Comparison of ENCODE assay signal across 8 mouse cellular contexts in genomic region chr7:80025391-80026117, GRCm38 (mm10). TPM values are rescaled to one million over a fixed set of nuclear protein-coding genes. Genes with fewer than 3 reads are reported as not detected.
DNase-seq lines count a peak whose midpoint lies in the region; ATAC-seq and TF ChIP-seq lines count a peak whose summit lies in the region.

No protein-coding gene starts in this region.

- no peaks in the 10 kb centered on the region for H3K36me3 ChIP-seq in lung, embryonic 15.5 days
- no peaks in the 10 kb centered on the region for H3K36me3 ChIP-seq in hindbrain, postnatal 0 days (ENCODE audit: insufficient read depth, low read length)
- H3K36me3 ChIP-seq in myocyte (ENCODE audit: control insufficient read depth, insufficient read depth) = no peaks in the 10 kb centered on the region

- under 1% methylated on average over 28 of the region's 28 CpGs for WGBS in lung, embryonic 15.5 days
- WGBS in hindbrain, postnatal 0 days = under 1% methylated on average over 28 of the region's 28 CpGs

- H3ac ChIP-seq in myocyte (ENCODE audit: control insufficient read depth, insufficient read length) = peak overlapping the region; percentile 93

- no peak for TF ChIP-seq CTCF in hindbrain, postnatal 0 days (IDR thresholded peaks at IDR 0.05; ENCODE audit: low read depth)

- H3K79me2 ChIP-seq in myocyte (ENCODE audit: control insufficient read depth, insufficient read depth) = peaks cover 18% of the 10 kb centered on the region

- no peaks in the 10 kb centered on the region for H3K27me3 ChIP-seq in lung, embryonic 15.5 days
- H3K27me3 ChIP-seq in hindbrain, postnatal 0 days (ENCODE audit: insufficient read depth, low read length) = no peaks in the 10 kb centered on the region
- H3K27me3 ChIP-seq in myocyte (ENCODE audit: control insufficient read depth, insufficient read depth, insufficient read length) = no peaks in the 10 kb centered on the region

- no peaks in the 10 kb centered on the region for H3K9me3 ChIP-seq in lung, embryonic 15.5 days
- no peaks in the 10 kb centered on the region for H3K9me3 ChIP-seq in hindbrain, postnatal 0 days (ENCODE audit: low read length)

- DNase-seq in adrenal gland, postnatal 14 days = peak; percentile 49
- no peak for DNase-seq in adrenal gland, postnatal 10 days
- no peak for DNase-seq in lung, postnatal 36 days
- DNase-seq in hindbrain, postnatal 0 days (ENCODE audit: low spot score) = peak; percentile 10
- DNase-seq in frontal cortex, postnatal 10 days (ENCODE audit: low spot score in 2 of 2) = no peak
- no peak for DNase-seq in layer of hippocampus, postnatal 25 days (ENCODE audit: extremely low spot score in 1 of 2, low spot score in 1 of 2)

- H3K9ac ChIP-seq in lung, embryonic 15.5 days = peak overlapping the region; percentile 86
- peak overlapping the region; percentile 93 for H3K9ac ChIP-seq in hindbrain, postnatal 0 days (replicated peaks; ENCODE audit: low read length)

- H3K27ac ChIP-seq in lung, embryonic 15.5 days = peak overlapping the region; percentile 100
- H3K27ac ChIP-seq in hindbrain, postnatal 0 days = peak overlapping the region; percentile 95

- peak overlapping the region; percentile 95 for H3K4me2 ChIP-seq in lung, embryonic 15.5 days
- peak overlapping the region; percentile 90 for H3K4me2 ChIP-seq in hindbrain, postnatal 0 days (ENCODE audit: low read depth, low read length)
- peak overlapping the region; percentile 90 for H3K4me2 ChIP-seq in myocyte (ENCODE audit: low read depth)

- peak overlapping the region; percentile 70 for H3K4me3 ChIP-seq in lung, embryonic 15.5 days
- H3K4me3 ChIP-seq in hindbrain, postnatal 0 days (ENCODE audit: low read length) = peak overlapping the region; percentile 82
- peak overlapping the region; percentile 59 for H3K4me3 ChIP-seq in myocyte

- ATAC-seq in lung, embryonic 15.5 days (ENCODE audit: borderline replicate concordance, extremely low read depth, low FRiP score, low TSS enrichment) = no peak
- ATAC-seq in hindbrain, postnatal 0 days = no peak

- no peak for TF ChIP-seq POLR2A in myocyte (IDR thresholded peaks at IDR 0.05; ENCODE audit: insufficient read length, low read depth)

- H3K4me1 ChIP-seq in lung, embryonic 15.5 days = peaks cover 33% of the 10 kb centered on the region
- H3K4me1 ChIP-seq in hindbrain, postnatal 0 days (ENCODE audit: insufficient read depth, low read length) = peaks cover 12% of the 10 kb centered on the region; the same call in 1 of the 2 replicates

TF ChIP-seq in myocyte, 11 proteins besides CTCF, POLR2A, EP300 and RAD21:
- no peak for TF ChIP-seq MAX (IDR thresholded peaks at IDR 0.05; ENCODE audit: low read depth)
- TF ChIP-seq USF1 (IDR thresholded peaks at IDR 0.05; ENCODE audit: low read depth) = no peak
- TF ChIP-seq TCF3 (IDR thresholded peaks at IDR 0.05; ENCODE audit: insufficient read length, low read depth) = no peak
- TF ChIP-seq POLR2AphosphoS2 (IDR thresholded peaks at IDR 0.05; ENCODE audit: insufficient read length, low read depth) = no peak
- TF ChIP-seq CEBPB (IDR thresholded peaks at IDR 0.05; ENCODE audit: insufficient read depth, poor library complexity, severe bottlenecking) = no peak
- TF ChIP-seq MYOD1 (IDR thresholded peaks at IDR 0.05; ENCODE audit: control insufficient read depth in 1 of 3, insufficient read length in 2 of 3, low read depth in 2 of 3) = no peak
- TF ChIP-seq TCF12 (IDR thresholded peaks at IDR 0.05; ENCODE audit: insufficient read depth, poor library complexity, severe bottlenecking) = no peak
- TF ChIP-seq MYOG (IDR thresholded peaks at IDR 0.05; ENCODE audit: control insufficient read depth in 1 of 3, insufficient read depth in 1 of 3, insufficient read length in 2 of 3, low read depth in 2 of 3) = no peak
- no peak for TF ChIP-seq E2F4 (IDR thresholded peaks at IDR 0.05; ENCODE audit: insufficient read depth)
- no peak for TF ChIP-seq REST (IDR thresholded peaks at IDR 0.05; ENCODE audit: insufficient read depth, insufficient read length)

RNA-seq across cellular contexts. Expression of gene Zfp710, which starts 0.9 kb away (rescaled TPM):
- 21.3 and 25.6 TPM in 2 replicates for total RNA-seq in adrenal gland, postnatal 14 days (2021)
- 10 to 100 TPM; 18.7 to 26.9 TPM for total RNA-seq in adrenal gland, postnatal 10 days (2021)
- 15.5 and 17.6 TPM in 2 replicates for polyA plus RNA-seq in lung, embryonic 15.5 days (2015; fragmentation: Nextera tagmentation; extraction: Ambion mirVana)
- total RNA-seq in hindbrain, postnatal 0 days (2014; rRNA removed) = 25.8 and 29.7 TPM in 2 replicates
- 8.4 and 10.3 TPM in 2 replicates for polyA plus RNA-seq in hindbrain, postnatal 0 days (2015; fragmentation: Nextera tagmentation; extraction: Ambion mirVana)
- 5.3 TPM for polyA plus RNA-seq in myocyte (2012; fragmentation: generic; extraction: Trizol)
- total RNA-seq in layer of hippocampus, postnatal 25 days (2021) = 10 to 100 TPM; 20.9 to 22.9 TPM

Comparison
In these comparisons a context has a peak if more than half of its experiments do, and no peak if none do; other contexts are left out.
1. DNase-seq: peak in adrenal gland, postnatal 14 days (single experiment) and hindbrain, postnatal 0 days (single experiment); none in adrenal gland, postnatal 10 days (single experiment), lung, postnatal 36 days (single experiment), frontal cortex, postnatal 10 days (0 of 2) and layer of hippocampus, postnatal 25 days (0 of 2).
2. Peak in every context shown above with its lines, with median percentiles within 50 percentile points of each other: H3K4me2 ChIP-seq and H3K4me3 ChIP-seq.